Mouse (Mus musculus): ENCODE measurements around the gene Serinc1. TPM values are rescaled to one million over a fixed set of nuclear protein-coding genes. Genes with fewer than 3 reads are reported as not detected.

Gene Serinc1
- total RNA-seq, 2 experiments from 2014 or later: 891 to 1,047 TPM

- no peak for DNase-seq (ENCODE audit: extremely low spot score in 1 of 2, low spot score in 2 of 2)
- intact Hi-C loops (cut with DNase I): no loop called here
- H3K27ac ChIP-seq: no peak overlapping the region
- no peak overlapping the region for H3K4me3 ChIP-seq
- no peak for TF ChIP-seq CTCF (IDR thresholded peaks at IDR 0.05)
Observed at GRCm38 (mm10) chr10:57484741-57485140, 47.6 kb downstream of the Serinc1 start.

- TF ChIP-seq CTCF (IDR thresholded peaks at IDR 0.05): no peak
- intact Hi-C loops (cut with DNase I): no loop called here
- H3K4me3 ChIP-seq: no peak overlapping the region
- no peak for DNase-seq (ENCODE audit: extremely low spot score in 1 of 2, low spot score in 2 of 2)
- no peak overlapping the region for H3K27ac ChIP-seq
Observed at GRCm38 (mm10) chr10:57481717-57482116, 50.6 kb downstream of the Serinc1 start.

GRCm38 (mm10) chr10:57477121-57477843 is 55.0 kb downstream of the Serinc1 start:
- intact Hi-C loops (cut with DNase I): no loop called here

More at GRCm38 (mm10) chr10:57477121-57477843, 55.0 kb downstream of the Serinc1 start:
- Histone ChIP-seq H3K4me3 (no peak overlapping the region), H3K27ac (no peak overlapping the region)
- DNase-seq (ENCODE audit: extremely low spot score in 1 of 2, low spot score in 2 of 2): no peak
- no peak for TF ChIP-seq CTCF (IDR thresholded peaks at IDR 0.05)

Other genes starting within 250 kb of the Serinc1 start
- 10 to 100 TPM; 29.2 to 30.2 TPM for gene Hsf2, start 46.1 kb downstream of the Serinc1 start, total RNA-seq (2021)
- gene Pkib, start 99.5 kb upstream of the Serinc1 start, total RNA-seq (2021): 10 to 100 TPM; 14.4 to 21.6 TPM